ENCODE assay signal across 9 mouse cellular contexts in genomic region chr6:120301137-120301536, GRCm38 (mm10). TPM values are rescaled to one million over a fixed set of nuclear protein-coding genes. Genes with fewer than 3 reads are reported as not detected.
DNase-seq lines count a peak whose midpoint lies in the region; ATAC-seq and TF ChIP-seq lines count a peak whose summit lies in the region.
"Had no signal": no experiment of that assay in that cellular context is flagged by ENCODE, and none has a peak within 500 bp of the region (broad histone marks: within the 10 kb centered on the region; RNA-seq: fewer than 3 reads in every experiment).

No protein-coding gene starts in this region.

- peaks cover 2% of the 10 kb centered on the region; the same call in 1 of the 2 replicates for H3K27me3 ChIP-seq in hindbrain, embryonic 14.5 days (ENCODE audit: control insufficient read depth, insufficient read depth, low read length)
- peaks cover under 1% of the 10 kb centered on the region for H3K27me3 ChIP-seq in hindbrain, embryonic 12.5 days
- H3K27me3 ChIP-seq in forebrain, embryonic 15.5 days: no peaks in the 10 kb centered on the region
- peaks cover 8% of the 10 kb centered on the region; the same call in 1 of the 2 replicates for H3K27me3 ChIP-seq in kidney, embryonic 15.5 days
- H3K27me3 ChIP-seq in liver, postnatal 0 days (ENCODE audit: insufficient read depth, low read length): 0 out of 2 replicates have a peak, but pooled peaks cover 2% of the 10 kb centered on the region

- no peaks in the 10 kb centered on the region for H3K4me1 ChIP-seq in hindbrain, embryonic 14.5 days (replicated peaks; ENCODE audit: control insufficient read depth, insufficient read depth, low read length)
- no peaks in the 10 kb centered on the region for H3K4me1 ChIP-seq in hindbrain, embryonic 12.5 days
- H3K4me1 ChIP-seq in forebrain, embryonic 15.5 days: no peaks in the 10 kb centered on the region
- peaks cover 12% of the 10 kb centered on the region for H3K4me1 ChIP-seq in kidney, embryonic 15.5 days
- no peaks in the 10 kb centered on the region for H3K4me1 ChIP-seq in liver, postnatal 0 days (ENCODE audit: insufficient read depth)
- H3K4me1 ChIP-seq: megakaryocyte, embryonic 14.5 days had no signal

- no peak overlapping the region for H3K9ac ChIP-seq in hindbrain, embryonic 14.5 days
- no peak overlapping the region for H3K9ac ChIP-seq in hindbrain, embryonic 12.5 days
- no peak overlapping the region for H3K9ac ChIP-seq in forebrain, embryonic 15.5 days (replicated peaks)
- no peak overlapping the region for H3K9ac ChIP-seq in kidney, embryonic 15.5 days
- H3K9ac ChIP-seq in liver, postnatal 0 days (replicated peaks): no peak overlapping the region

- WGBS in hindbrain, embryonic 14.5 days: 32% methylated on average over 6 of the region's 6 CpGs
- 29% methylated on average over 6 of the region's 6 CpGs for WGBS in hindbrain, embryonic 12.5 days
- whole genome bisulfite sequencing in forebrain, embryonic 15.5 days: 30% methylated on average over 6 of the region's 6 CpGs
- 18% methylated on average over 6 of the region's 6 CpGs for WGBS in kidney, embryonic 15.5 days
- WGBS in liver, postnatal 0 days (ENCODE audit: insufficient replicate concordance): 29% methylated on average over 6 of the region's 6 CpGs

- H3K27ac ChIP-seq in hindbrain, embryonic 14.5 days: no peak overlapping the region
- no peak overlapping the region for H3K27ac ChIP-seq in hindbrain, embryonic 12.5 days
- no peak overlapping the region for H3K27ac ChIP-seq in forebrain, embryonic 15.5 days (replicated peaks)
- no peak overlapping the region for H3K27ac ChIP-seq in kidney, embryonic 15.5 days
- no peak overlapping the region for H3K27ac ChIP-seq in liver, postnatal 0 days (ENCODE audit: low read depth)

- H3K9me3 ChIP-seq in hindbrain, embryonic 14.5 days (ENCODE audit: control insufficient read depth, low read length): no peaks in the 10 kb centered on the region
- H3K9me3 ChIP-seq in hindbrain, embryonic 12.5 days (replicated peaks): no peaks in the 10 kb centered on the region
- no peaks in the 10 kb centered on the region for H3K9me3 ChIP-seq in forebrain, embryonic 15.5 days
- no peaks in the 10 kb centered on the region for H3K9me3 ChIP-seq in kidney, embryonic 15.5 days (replicated peaks)
- no peaks in the 10 kb centered on the region for H3K9me3 ChIP-seq in liver, postnatal 0 days (ENCODE audit: low read length)

- TF ChIP-seq EP300 in liver, postnatal 0 days (IDR thresholded peaks at IDR 0.05; ENCODE audit: low read depth): no peak

- ATAC-seq in hindbrain, embryonic 14.5 days (ENCODE audit: low FRiP score): no peak
- no peak for ATAC-seq in hindbrain, embryonic 12.5 days (ENCODE audit: low FRiP score)
- ATAC-seq in forebrain, embryonic 15.5 days (replicated peaks): 0 out of 2 replicates have a peak, but pooled peaks have one; percentile 48
- ATAC-seq in kidney, embryonic 15.5 days (replicated peaks; ENCODE audit: low FRiP score): peak; percentile 70; the same call in 1 of the 2 replicates
- ATAC-seq in liver, postnatal 0 days: no peak
- no peak for ATAC-seq in erythroblast, adult 5-6 weeks (replicated peaks; ENCODE audit: low FRiP score, poor library complexity, severe bottlenecking)

- DNase-seq in hindbrain, embryonic 14.5 days (ENCODE audit: low spot score): peak; percentile 72
- peak; percentile 86 for DNase-seq in ZHBTc4 (ENCODE audit: low read depth, low spot score)
- DNase-seq in liver, postnatal 0 days: no peak
- DNase-seq in right cerebral cortex, postnatal 36 days (ENCODE audit: low spot score in 2 of 2): peak; percentile 24

- no peaks in the 10 kb centered on the region for H3K36me3 ChIP-seq in hindbrain, embryonic 14.5 days (replicated peaks; ENCODE audit: control insufficient read depth, insufficient read depth)
- H3K36me3 ChIP-seq in hindbrain, embryonic 12.5 days: no peaks in the 10 kb centered on the region
- H3K36me3 ChIP-seq in forebrain, embryonic 15.5 days: no peaks in the 10 kb centered on the region
- H3K36me3 ChIP-seq in kidney, embryonic 15.5 days: no peaks in the 10 kb centered on the region
- no peaks in the 10 kb centered on the region for H3K36me3 ChIP-seq in liver, postnatal 0 days (replicated peaks; ENCODE audit: insufficient read depth, low read length)

- peak; percentile 55 for TF ChIP-seq CTCF in liver, postnatal 0 days (IDR thresholded peaks at IDR 0.05; ENCODE audit: low read depth)

- no peak overlapping the region for H3K4me2 ChIP-seq in hindbrain, embryonic 14.5 days (replicated peaks)
- H3K4me2 ChIP-seq in hindbrain, embryonic 12.5 days (replicated peaks): no peak overlapping the region; the same call in 1 of the 2 replicates
- H3K4me2 ChIP-seq in forebrain, embryonic 15.5 days (replicated peaks): no peak overlapping the region
- no peak overlapping the region for H3K4me2 ChIP-seq in kidney, embryonic 15.5 days
- no peak overlapping the region for H3K4me2 ChIP-seq in liver, postnatal 0 days (ENCODE audit: low read depth, low read length)

- no peak overlapping the region for H3K4me3 ChIP-seq in hindbrain, embryonic 14.5 days (replicated peaks; ENCODE audit: low read length)
- H3K4me3 ChIP-seq in hindbrain, embryonic 12.5 days: no peak overlapping the region
- no peak overlapping the region for H3K4me3 ChIP-seq in forebrain, embryonic 15.5 days
- H3K4me3 ChIP-seq in kidney, embryonic 15.5 days (replicated peaks): no peak overlapping the region
- H3K4me3 ChIP-seq in liver, postnatal 0 days (ENCODE audit: low read depth, low read length): no peak overlapping the region
- H3K4me3 ChIP-seq: megakaryocyte, embryonic 14.5 days had no signal

RNA-seq across cellular contexts. Expression of gene B4galnt3, which starts 6.8 kb away (rescaled TPM):
- polyA plus RNA-seq in hindbrain, embryonic 14.5 days (2014; fragmentation: Nextera tagmentation; extraction: Ambion mirVana): 0.09 TPM in 2 replicates
- 0.66 and 1.2 TPM in 2 replicates for polyA plus RNA-seq in hindbrain, embryonic 12.5 days (2016; fragmentation: Nextera tagmentation; extraction: Ambion mirVana)
- polyA plus RNA-seq in forebrain, embryonic 15.5 days (2015; fragmentation: Nextera tagmentation; extraction: Ambion mirVana): 0.10 TPM in 2 replicates
- 2.2 and 2.6 TPM in 2 replicates for polyA plus RNA-seq in kidney, embryonic 15.5 days (2015; fragmentation: Nextera tagmentation; extraction: Ambion mirVana)
- polyA plus RNA-seq in liver, postnatal 0 days (2015; fragmentation: Nextera tagmentation; extraction: Ambion mirVana): 0.02 and 0.04 TPM in 2 replicates
- 0.42 and 0.58 TPM in 2 replicates for total RNA-seq in erythroblast, adult 5-6 weeks (2015; ENCODE audit: low replicate concordance)
- total RNA-seq in erythroblast, adult 5-6 weeks (2017; ENCODE audit: low replicate concordance): 0.26 and 0.70 TPM in 2 replicates

RNA-seq across cellular contexts. Expression of gene D330020A13Rik, which starts 7.0 kb away (rescaled TPM):
- not detected in 2 replicates for polyA plus RNA-seq in hindbrain, embryonic 14.5 days (2014; fragmentation: Nextera tagmentation; extraction: Ambion mirVana)
- 0.65 and 0.81 TPM in 2 replicates for polyA plus RNA-seq in hindbrain, embryonic 12.5 days (2016; fragmentation: Nextera tagmentation; extraction: Ambion mirVana)
- polyA plus RNA-seq in forebrain, embryonic 15.5 days (2015; fragmentation: Nextera tagmentation; extraction: Ambion mirVana): not detected in 2 replicates
- 0.52 and 0.81 TPM in 2 replicates for polyA plus RNA-seq in kidney, embryonic 15.5 days (2015; fragmentation: Nextera tagmentation; extraction: Ambion mirVana)
- polyA plus RNA-seq in liver, postnatal 0 days (2015; fragmentation: Nextera tagmentation; extraction: Ambion mirVana): not detected in 2 replicates
- total RNA-seq in erythroblast, adult 5-6 weeks (2015; ENCODE audit: low replicate concordance): not detected in 2 replicates
- not detected in 2 replicates for total RNA-seq in erythroblast, adult 5-6 weeks (2017; ENCODE audit: low replicate concordance)

Comparison
In these comparisons a context has a peak if more than half of its experiments do, and no peak if none do; other contexts are left out.
1. ATAC-seq: peak in forebrain, embryonic 15.5 days (single experiment) and kidney, embryonic 15.5 days (single experiment); none in hindbrain, embryonic 14.5 days (single experiment), hindbrain, embryonic 12.5 days (single experiment), liver, postnatal 0 days (single experiment) and erythroblast, adult 5-6 weeks (single experiment).